Mouse (Mus musculus) spleen, adult 2 months (tissue): ENCODE data around the gene Mkrn1.

ENCODE experiments used
- CTCF ChIP-seq: fragments of 200-500 bp; IDR thresholded peaks from 2 replicates; pipeline ENCODE4 v1.5.1; 2011; ENCODE audit warnings: mild to moderate bottlenecking, inconsistent platforms; ENCODE audit not compliant: insufficient read depth, insufficient read length, insufficient replicate concordance; ENCODE audit errors: extremely low read depth
- POLR2A ChIP-seq: fragments of 200-500 bp; IDR thresholded peaks from 2 replicates; pipeline ENCODE4 v1.6.1; 2011; ENCODE audit warnings: low read depth, low read length, inconsistent platforms

GRCm38 (mm10) chr6:39372042-39372441, 48.2 kb downstream of the Mkrn1 start:
- TF ChIP-seq CTCF (no peak), POLR2A (no peak)
